Mouse (Mus musculus): ENCODE results near the gene Hccs. TPM values are rescaled to one million over a fixed set of nuclear protein-coding genes. Genes with fewer than 3 reads are reported as not detected.

Hccs gene
- polyA plus RNA-seq, 1 experiment: 2.4 TPM

DNA sequence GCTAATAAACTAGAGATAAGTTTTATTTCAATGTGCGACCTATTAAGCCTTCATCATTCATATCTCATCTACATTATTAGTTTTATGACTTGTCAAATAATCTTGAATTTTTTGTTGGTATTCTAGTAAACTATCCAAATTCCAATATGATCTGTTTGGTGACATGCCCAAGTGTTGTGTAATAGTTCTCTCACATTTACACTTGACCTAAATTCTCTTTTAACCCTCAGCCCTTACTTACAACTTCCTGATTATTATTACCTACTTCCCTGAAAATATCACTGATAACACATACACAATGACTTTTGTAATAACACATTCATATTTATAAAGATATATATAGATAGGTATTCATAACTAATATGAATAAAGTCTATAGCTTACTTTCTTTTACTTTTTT, 64.3 kb downstream of the Hccs start:
- Histone ChIP-seq H3K4me1 (ENCODE audit: control insufficient read depth, insufficient read depth, low read length) (no peaks in the 10 kb centered on the region), H3K27ac (ENCODE audit: control insufficient read depth, insufficient read depth, low read depth, low read length, poor library complexity) (no peak overlapping the region), H3K4me3 (replicated peaks; ENCODE audit: control insufficient read depth, low read depth, low read length) (no peak overlapping the region)
- WGBS: 91% methylated on average over 1 of the region's 1 CpGs
- TF ChIP-seq CTCF (IDR thresholded peaks at IDR 0.05; ENCODE audit: control insufficient read depth, insufficient read depth, low read length) (no peak), POLR2A (IDR thresholded peaks at IDR 0.05; ENCODE audit: borderline replicate concordance, control insufficient read depth, low read depth, low read length) (no peak)

DNA sequence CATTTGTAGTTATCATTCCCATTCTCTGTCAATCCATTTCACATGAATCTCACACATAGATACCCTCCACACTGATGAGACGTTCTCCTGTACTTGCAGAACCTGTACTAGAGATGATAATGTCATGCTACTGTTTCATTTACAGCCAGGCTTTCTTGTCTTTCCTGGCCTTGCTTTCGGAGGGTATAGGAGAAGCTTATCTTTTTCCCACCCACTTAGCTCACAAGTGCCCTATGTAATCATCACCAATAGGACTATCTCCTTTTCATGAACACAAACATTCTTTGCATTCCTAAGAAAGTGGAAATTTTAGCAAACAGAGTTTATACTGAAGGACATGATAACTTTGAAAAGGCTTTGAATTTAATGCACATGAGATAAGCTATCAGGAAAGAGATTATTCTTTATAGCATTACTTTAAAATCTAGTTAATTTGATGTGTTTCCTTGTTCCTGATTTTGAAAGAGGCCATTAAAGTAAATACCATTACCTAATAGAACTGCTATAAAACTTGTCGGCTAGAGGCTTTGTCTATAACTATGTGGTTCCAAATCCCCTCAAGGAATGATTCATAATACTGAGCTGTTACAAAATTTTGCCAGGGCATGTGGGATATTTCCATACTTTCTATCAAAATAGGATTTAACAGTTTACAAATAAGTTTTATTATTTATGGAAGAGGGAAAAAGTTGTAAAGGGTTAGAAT, 97.7 kb downstream of the Hccs start:
- no peak overlapping the region for H3K4me3 ChIP-seq (replicated peaks; ENCODE audit: control insufficient read depth, low read depth, low read length)
- no peaks in the 10 kb centered on the region; the same call in 1 of the 2 replicates for H3K4me1 ChIP-seq (ENCODE audit: control insufficient read depth, insufficient read depth, low read length)
- TF ChIP-seq POLR2A (IDR thresholded peaks at IDR 0.05; ENCODE audit: borderline replicate concordance, control insufficient read depth, low read depth, low read length) (no peak), CTCF (IDR thresholded peaks at IDR 0.05; ENCODE audit: control insufficient read depth, insufficient read depth, low read length) (no peak)
- 69% methylated on average over 3 of the region's 3 CpGs for WGBS
- H3K27ac ChIP-seq (ENCODE audit: control insufficient read depth, insufficient read depth, low read depth, low read length, poor library complexity): no peak overlapping the region

DNA sequence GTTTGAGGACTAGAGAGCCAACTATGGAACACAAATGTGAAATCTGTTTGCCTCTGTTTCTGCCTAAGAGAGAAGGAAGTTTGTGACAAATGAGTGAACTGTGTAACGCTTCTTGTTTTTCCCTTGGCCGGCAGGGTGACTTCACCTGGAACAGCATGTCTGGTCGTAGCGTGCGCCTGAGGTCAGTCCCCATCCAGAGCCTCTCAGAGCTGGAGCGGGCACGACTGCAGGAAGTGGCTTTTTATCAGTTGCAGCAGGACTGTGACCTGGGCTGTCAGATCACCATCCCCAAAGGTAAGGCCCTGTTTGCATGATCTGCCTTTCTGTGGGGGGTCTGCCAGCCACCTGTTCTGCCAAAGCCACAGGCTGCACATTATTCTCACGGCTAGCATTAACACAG, 100.1 kb downstream of the Hccs start:
- Histone ChIP-seq H3K27ac (ENCODE audit: control insufficient read depth, insufficient read depth, low read depth, low read length, poor library complexity) (no peak overlapping the region), H3K4me1 (ENCODE audit: control insufficient read depth, insufficient read depth, low read length) (no peaks in the 10 kb centered on the region; the same call in 1 of the 2 replicates), H3K4me3 (replicated peaks; ENCODE audit: control insufficient read depth, low read depth, low read length) (no peak overlapping the region)
- 20% methylated on average over 8 of the region's 8 CpGs for WGBS
- TF ChIP-seq CTCF (IDR thresholded peaks at IDR 0.05; ENCODE audit: control insufficient read depth, insufficient read depth, low read length) (no peak), POLR2A (IDR thresholded peaks at IDR 0.05; ENCODE audit: borderline replicate concordance, control insufficient read depth, low read depth, low read length) (no peak)

DNA sequence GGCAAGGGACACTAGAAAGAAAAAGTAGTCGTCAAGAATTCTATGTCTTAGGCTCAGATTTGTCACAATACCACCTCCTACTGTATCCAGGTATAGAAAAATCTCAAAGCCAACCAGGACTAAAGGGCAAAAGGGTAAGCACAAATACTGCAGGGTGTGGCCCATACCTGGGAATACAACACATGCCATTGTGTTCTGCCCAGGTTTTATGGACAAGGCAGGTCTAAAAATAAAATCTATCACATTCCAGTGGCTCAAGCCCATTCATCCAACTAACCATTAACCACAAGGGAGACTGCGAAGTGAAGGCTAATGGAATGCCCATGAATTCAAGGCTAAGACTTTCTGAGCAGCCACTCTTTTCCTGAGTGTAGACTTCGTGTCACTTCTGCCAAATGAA, 110.2 kb downstream of the Hccs start:
- 70% methylated on average over 3 of the region's 3 CpGs for WGBS
- H3K27ac ChIP-seq (ENCODE audit: control insufficient read depth, insufficient read depth, low read depth, low read length, poor library complexity): no peak overlapping the region
- H3K4me3 ChIP-seq (replicated peaks; ENCODE audit: control insufficient read depth, low read depth, low read length): no peak overlapping the region
- no peak for TF ChIP-seq POLR2A (IDR thresholded peaks at IDR 0.05; ENCODE audit: borderline replicate concordance, control insufficient read depth, low read depth, low read length)
- TF ChIP-seq CTCF (IDR thresholded peaks at IDR 0.05; ENCODE audit: control insufficient read depth, insufficient read depth, low read length): no peak
- H3K4me1 ChIP-seq (ENCODE audit: control insufficient read depth, insufficient read depth, low read length): no peaks in the 10 kb centered on the region

Other genes starting within 250 kb of the Hccs start
- not detected in 2 replicates for gene Amelx, start 133.2 kb downstream of the Hccs start, polyA plus RNA-seq (2011; ENCODE audit: insufficient read depth, insufficient read length, low replicate concordance, missing spikeins)

Measured in bone marrow, adult 2 months (tissue).